Mouse (Mus musculus) left cerebral cortex, adult 9 months (tissue): Measurements from ENCODE around the gene Nr2f2.

Source experiments
- DNase-seq, 2 experiments: peaks; one replicate each; pipeline ENCODE4 v3.0.0; 2022; ENCODE audit warnings: low spot score in 2 of 2

The Nr2f2 gene

DNA sequence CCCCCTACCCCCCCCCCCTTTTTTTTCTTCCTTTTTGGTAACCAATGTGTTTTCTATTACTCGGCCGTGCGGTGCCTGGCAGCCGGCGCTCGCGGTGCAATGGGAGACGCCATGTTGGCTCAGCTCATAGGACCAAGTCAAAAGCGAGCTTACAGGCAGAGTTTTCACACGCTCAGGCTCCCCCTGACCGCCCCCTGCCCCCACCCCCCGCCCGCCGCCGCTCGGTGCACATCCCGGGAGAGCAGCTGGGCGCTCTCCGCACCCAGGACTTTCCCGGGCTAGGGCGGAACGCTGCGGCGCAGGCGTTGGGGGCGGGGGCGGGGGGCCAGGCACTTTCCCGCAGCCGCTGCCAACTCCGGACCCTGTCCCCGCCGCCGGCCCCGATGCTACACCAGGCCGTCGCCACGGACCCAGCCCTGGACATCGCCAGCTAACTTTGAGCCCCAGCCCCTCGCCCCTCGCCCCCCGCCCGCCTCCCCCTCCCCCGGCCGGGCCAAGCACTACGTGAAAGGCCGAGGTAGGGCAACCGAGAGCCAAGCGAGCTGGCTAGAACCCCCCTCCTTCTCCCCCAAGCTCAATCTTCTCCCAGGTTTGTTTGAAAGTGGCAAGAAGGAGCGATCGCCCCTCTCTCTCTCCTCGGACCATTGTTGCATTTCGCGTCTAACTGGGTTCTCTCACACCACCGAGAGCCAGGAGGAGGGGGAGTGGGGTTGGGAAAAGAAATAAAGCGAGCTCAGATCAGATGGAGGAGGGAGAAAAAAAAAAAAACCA, 15.6 kb downstream of the Nr2f2 start:
- no peak for DNase-seq

DNA sequence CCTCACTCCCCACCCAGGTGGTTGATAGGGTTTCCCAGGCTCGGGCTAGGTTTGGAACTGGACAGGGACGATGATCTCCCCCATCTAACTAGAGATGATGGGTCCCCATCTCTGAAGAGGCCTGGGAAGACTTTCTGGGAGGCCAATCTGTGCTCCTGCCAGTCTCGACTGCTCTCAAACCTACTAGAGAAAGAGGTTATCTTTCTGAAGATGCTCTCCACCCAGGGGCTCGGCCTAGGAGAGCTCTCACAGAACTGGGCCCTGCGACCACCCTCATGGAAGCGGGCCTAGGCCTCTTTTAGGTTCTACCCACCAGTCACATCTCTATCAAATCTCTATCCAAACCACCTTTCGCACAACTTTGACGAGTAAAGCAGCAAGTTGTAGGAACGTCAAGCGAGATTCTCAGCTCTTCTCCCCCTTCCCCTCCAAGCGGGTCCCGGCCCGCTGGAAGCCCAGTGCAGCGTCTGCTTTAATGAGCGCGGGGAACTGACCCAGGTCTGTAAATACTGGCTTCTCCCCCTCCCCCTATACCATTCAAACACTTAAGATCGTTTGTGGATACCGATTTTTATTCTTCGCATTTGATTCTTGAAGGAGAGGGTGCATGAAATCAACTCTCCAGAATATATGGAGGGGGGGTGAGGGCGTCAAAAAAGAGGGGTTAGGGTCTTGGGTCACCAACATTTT, 16.4 kb downstream of the Nr2f2 start:
- DNase-seq, result no peak

DNA sequence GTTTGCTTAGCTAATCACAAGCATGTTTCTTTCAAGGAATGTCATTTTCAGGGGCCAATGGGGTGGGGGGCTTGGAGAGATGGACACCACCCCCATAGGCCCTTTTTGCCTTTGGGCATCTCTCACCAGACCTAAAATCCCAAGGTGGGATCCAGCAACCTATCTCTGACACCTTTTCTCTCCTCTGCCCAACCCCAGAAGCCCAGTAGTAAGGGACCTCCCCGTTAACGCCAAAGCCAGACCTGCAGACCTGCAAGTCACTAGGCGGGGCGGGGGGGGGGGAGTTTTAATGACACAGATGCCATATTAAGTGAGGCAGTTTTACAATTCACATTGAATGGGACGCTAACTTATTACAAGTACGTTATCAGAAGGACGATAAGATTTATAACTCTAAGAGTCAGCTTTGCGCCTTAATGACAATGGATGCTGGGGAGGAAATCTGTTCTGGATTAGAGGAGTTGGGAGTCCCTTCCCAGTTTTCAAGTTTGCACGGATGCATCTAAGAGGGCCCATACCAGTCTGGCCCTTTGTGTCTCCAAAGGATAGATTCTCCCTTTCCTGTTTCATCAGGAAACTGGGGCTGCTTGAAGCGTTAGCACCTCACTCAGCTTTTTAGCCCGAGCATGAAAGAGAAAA, 17.4 kb downstream of the Nr2f2 start:
- no peak for DNase-seq

DNA sequence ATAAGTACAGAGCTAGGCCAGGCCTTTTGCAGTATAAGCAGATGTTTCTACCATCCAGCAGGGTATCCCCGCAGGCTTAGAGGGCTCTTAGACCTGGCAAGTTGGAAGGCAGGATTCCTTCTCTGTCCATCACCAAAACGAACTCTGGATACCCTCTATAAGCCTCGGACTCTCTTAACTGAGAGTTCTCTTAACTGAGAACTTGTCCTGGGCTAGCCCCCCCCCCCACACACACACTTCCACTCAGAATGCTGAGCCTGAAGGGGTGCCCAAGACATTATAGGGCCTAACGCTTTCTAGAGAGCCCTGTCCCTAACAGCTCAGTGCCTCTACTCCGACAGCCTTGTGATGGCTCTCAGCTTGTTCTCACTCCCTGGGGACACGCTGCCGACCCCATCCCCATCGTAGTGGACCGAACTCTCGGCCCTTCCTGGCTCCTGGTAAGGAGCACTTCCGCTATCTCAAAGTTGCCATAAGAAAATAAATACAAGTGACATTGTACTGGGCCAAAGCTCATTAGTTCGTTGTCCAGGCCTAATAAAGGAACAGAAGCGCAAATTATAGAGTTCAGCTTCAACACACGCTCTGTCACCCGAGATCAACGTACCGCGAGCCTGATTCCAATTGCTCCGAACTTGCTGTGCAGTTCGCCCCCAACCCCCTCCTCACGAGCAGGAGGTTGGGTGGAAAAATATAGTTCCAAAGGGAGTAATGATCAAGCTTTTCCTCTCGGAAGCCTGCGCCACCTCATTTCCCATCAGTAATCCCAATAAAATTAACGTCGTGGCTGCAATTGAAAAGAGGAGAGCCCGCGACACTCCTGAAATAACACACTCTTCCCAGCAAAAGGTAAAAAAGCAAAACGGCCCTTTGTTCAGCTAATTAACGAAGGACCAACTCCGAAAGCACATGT, 18.2 kb downstream of the Nr2f2 start:
- DNase-seq, result no peak

GRCm38 (mm10) chr7:70347618-70347958, 18.9 kb downstream of the Nr2f2 start:
- DNase-seq, result no peak

GRCm38 (mm10) chr7:70346951-70347617, 19.5 kb downstream of the Nr2f2 start:
- no peak for DNase-seq

- no peak for DNase-seq
Observed at GRCm38 (mm10) chr7:70346010-70346536, 20.5 kb downstream of the Nr2f2 start.

DNA sequence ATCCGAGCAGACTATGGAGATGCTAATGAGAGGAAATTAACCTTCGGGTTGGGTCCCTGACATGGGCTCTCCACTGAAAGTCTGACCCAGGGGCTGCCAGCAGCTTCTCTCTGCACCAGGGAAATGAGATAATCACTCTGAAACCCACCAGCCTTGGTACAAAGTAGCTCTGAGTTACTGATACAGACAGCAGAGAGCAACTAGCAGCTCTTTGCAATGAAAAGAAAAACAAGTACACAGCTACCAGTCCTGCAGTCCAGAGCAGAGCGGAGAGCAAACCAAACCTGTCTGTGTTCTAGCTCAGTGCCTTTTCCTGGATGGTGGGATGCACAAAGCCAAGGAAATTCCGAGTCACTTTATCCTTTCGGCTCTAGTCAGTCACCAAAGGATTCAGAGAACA, 23.1 kb downstream of the Nr2f2 start:
- DNase-seq, result no peak

GRCm38 (mm10) chr7:70342771-70343170, 23.8 kb downstream of the Nr2f2 start:
- DNase-seq, result no peak

DNA sequence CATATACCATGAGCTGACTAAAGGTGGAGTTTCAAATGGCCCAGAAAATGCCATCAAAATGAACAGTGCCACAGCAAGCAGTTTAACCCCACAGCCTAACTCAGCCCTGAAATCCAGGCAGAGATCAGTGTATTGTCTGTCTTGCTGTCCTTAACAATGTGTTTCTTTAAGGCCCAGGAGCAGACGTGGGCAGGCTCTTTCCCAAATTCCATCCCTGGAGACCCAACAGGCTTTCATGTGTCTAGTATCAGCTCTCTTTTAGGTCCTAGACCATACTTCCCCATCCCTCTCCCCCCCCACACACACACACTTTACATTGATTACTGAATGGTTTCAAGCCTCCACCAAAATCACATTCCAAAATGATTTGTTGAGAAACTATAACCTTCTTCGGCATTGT, 24.5 kb downstream of the Nr2f2 start:
- no peak for DNase-seq

GRCm38 (mm10) chr7:70339998-70340630, 26.4 kb downstream of the Nr2f2 start:
- no peak for DNase-seq

DNA sequence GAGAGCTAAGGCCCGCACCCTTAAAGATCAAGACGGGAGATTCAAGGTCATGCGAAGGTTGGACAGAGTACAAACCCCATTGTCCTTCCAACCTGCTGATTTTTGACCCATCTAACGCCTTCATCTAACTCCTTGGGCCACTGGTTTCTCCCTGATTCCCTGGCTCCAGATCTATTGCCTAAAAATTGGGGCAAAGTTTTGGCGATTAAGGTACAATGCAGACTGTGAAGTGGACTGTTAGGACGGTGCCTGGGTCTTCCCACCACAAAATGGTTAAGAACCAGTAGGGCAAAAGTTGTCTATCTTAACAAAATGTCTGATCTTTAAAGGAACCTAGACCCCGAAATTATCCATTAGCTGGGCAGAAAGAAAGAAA, 28.3 kb downstream of the Nr2f2 start:
- DNase-seq, result no peak

- no peak for DNase-seq
Observed at GRCm38 (mm10) chr7:70337581-70338264, 28.8 kb downstream of the Nr2f2 start.

GRCm38 (mm10) chr7:70336571-70337240, 29.8 kb downstream of the Nr2f2 start:
- DNase-seq, result no peak

GRCm38 (mm10) chr7:70336126-70336525, 30.4 kb downstream of the Nr2f2 start:
- DNase-seq, result no peak

DNA sequence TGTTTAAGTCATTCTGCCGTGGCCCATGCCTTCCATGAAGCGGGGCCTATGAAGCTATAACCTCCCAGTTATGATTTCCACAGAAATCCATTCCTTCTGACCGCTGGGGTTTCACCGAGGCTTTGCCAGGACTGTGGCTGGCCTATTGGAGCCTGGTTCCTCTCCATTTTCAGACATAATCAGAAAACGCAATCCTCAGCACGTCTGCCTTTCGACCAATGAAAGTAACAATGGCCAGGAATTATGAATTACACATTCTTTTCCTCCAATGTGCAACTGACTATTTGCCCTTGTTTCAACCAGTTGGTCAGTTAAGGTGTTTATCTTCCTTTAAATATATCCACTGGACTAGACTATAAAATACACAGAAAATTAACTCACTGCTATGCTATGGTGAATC, 31.1 kb downstream of the Nr2f2 start:
- no peak for DNase-seq

- peak in 1 of 2 experiments; percentile 87 for DNase-seq
Observed at GRCm38 (mm10) chr7:70334836-70335235, 31.7 kb downstream of the Nr2f2 start.

DNA sequence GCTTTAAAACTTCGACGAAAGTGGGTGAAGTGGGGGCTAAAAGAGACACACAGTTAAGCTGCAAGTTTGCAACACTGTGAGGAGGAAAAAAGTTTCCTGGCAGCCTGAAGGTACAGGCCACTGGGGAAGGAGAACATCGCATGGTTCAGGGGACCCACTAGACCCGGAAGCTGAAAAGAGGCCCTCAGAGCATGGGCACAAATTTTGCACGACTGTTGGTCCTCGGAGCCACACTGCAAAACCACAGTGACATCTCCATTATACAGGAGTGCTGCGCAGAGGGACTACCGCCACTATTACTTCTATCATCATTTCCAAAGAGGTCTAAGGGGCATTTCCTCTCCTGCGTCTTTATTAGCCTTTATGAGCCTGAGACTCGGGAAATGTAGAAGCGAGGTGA, 32.7 kb downstream of the Nr2f2 start:
- DNase-seq, result no peak

DNA sequence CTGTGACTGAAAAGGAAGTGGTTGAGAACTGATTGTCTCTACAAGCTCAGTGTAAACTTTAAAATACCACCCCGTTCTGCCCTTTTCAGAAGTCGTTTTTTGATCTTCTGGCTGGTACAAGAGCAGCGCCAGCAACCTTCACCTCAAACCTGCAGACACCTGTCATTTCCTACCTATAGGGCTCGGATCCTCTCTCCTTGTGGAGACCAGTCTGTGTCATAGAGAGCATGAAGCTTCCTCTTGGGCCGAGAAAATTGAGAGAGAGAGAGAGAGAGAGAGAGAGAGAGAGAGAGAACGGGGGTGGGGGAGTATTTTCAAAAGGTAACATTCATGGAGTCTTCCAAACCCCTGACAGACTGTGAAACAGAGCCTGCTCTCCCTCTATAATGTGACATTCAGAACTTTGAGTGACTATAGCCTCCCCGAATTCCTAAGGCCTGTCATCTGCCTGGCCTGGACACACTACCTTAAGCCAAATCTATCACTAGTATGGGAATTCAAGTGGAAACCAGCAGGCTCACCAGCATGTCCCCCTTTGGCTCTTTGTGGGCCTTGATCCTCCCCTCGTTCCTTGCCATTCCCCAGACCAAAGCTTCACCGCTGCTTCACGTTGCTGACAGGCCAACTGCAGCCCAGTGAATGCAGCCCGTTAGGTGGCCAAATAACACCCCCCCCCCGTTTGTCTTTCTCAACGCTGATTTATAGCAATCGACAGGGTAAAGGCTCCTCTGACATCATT, 33.4 kb downstream of the Nr2f2 start:
- DNase-seq, result no peak
